Mouse (Mus musculus): ENCODE measurements at regions not wholly inside any gene's neighbourhood (a gene's known extent, or its start where the extent isn't known, plus 50 kb on each side); places are given as distances from the start of the nearest gene placed in this dataset.

DNA sequence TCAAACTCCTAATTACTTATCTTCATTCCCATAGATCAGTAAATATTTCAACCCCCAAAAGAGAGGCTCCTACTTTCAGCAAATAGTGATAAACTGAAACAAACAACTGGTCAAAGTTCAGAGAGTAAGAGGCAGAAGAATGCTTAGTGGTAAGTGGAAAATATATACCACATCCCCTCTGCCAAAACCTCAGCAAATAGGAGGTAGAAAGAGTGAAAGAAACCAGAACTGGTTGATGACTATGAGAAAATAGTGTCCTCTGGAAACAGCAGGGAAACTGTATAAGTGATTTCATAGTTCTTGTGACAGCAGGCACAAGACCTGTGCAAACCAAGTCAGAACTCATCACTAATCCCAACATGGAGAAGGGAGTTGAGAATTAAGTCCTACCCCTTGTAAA is 980.8 kb upstream of the Cited2 start:
- DNase-seq (ENCODE audit: low read depth, low spot score) = no peak

DNA sequence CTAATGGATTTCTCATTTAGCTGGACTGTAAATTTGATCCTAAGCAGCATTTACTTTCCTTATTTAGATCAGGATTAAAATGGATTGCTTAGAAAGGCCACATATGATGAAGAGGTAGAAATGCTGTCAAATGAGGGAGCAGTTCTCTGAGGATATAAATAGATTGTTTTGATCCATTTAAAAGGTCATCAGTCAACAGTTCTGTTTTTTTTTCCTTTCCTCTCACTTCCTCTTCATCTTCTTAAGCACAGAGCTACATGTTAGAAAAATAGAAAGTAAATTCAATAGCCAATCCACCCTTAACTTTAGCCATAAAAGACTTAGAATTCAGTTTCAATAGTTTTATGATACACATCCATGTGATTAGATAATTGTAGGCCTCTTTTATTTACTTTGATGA is 971.5 kb upstream of the Cited2 start:
- no peak for DNase-seq (ENCODE audit: low read depth, low spot score)

- DNase-seq (ENCODE audit: low read depth, low spot score) = no peak
These were observed 933.3 kb upstream of the Cited2 start for GRCm38 (mm10) chr10:16789641-16790243.

DNA sequence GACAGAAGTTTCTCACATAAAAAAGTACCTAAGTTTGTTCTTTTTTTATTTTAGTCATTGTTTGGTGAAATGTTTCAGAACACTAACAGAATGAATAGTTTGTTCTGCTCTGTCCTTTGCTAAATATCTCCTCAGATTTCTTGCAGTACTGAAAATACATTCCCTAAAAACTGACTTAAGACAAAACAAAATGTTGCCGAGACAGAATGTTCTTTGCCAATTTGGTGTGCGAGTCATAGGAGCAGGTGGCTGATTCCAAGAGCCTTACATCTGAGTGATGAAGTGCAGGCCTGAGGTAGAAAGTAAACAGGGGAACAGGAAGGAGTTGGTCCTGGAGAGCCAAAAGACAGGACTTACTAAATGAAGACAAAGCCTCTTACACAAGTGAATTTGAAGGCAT is 919.0 kb upstream of the Cited2 start:
- DNase-seq (ENCODE audit: low read depth, low spot score) = no peak

DNA sequence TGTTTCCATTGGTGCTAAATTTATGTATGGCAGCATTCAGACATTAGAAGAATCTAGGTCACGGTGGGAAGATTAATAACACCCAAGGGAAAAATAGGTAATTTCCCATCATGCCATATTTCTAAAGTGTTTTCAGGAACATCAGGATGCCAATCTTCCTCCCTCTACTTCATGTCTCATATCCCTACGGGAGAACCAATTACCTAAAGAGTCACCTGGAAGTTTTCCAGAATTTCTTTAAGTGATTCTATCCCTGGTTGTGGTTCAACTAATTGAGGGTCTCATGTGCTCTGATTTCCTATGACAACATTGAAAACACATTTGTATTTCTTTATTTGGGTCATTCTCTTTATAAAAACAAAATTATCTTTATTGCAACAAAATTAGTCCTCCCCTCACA is 912.3 kb upstream of the Cited2 start:
- no peak for DNase-seq (ENCODE audit: low read depth, low spot score)

- no peak for DNase-seq (ENCODE audit: low read depth, low spot score)
These were observed 909.0 kb upstream of the Cited2 start for GRCm38 (mm10) chr10:16814013-16814412.

DNA sequence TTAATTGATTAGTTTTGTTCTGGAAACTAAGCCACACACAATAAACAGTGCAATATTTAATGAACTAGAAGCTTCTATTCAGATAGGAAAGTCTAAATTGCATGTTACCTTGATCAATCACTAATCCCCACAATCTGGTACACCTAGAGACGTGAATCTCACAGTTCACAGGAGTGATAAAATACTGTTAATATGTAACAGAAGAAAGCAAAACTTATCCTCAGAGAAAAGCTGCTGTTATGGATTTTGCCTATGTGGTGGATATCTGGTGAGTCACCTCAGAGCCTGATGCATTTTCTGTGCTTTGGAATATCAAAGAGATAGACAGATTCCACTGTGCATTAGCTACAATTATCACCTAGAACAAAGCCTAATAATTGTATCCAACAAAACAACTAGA is 861.5 kb upstream of the Cited2 start:
- no peak for DNase-seq (ENCODE audit: low read depth, low spot score)

DNA sequence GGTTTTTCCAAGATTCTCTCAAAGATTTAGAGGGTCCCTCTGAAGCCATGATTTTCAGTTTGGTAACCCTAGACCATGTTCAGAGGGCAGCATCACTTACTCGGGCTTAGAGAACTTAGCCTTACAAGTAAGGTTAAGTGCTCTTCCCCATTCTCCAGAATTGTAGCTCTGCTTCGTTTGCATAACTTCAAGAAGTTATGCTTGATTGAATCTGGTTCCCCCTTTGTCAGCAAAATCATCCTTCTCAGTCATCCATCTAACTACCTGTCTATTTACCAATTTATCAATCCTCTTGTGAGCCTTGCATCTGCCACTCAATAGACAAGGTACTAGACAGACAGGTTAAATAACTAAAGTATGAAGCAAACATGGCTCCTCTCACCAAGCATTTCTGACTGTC is 856.1 kb upstream of the Cited2 start:
- no peak for DNase-seq (ENCODE audit: low read depth, low spot score)

GRCm38 (mm10) chr10:16874131-16874530 is 848.9 kb upstream of the Cited2 start:
- no peak for DNase-seq (ENCODE audit: low read depth, low spot score)

- no peak for DNase-seq (ENCODE audit: low read depth, low spot score)
These were observed 844.8 kb upstream of the Cited2 start for GRCm38 (mm10) chr10:16878197-16878596.

- no peak for DNase-seq (ENCODE audit: low read depth, low spot score)
These were observed 829.7 kb upstream of the Cited2 start for GRCm38 (mm10) chr10:16893316-16893715.

- no peak for DNase-seq (ENCODE audit: low read depth, low spot score)
These were observed 827.7 kb upstream of the Cited2 start for GRCm38 (mm10) chr10:16895332-16895731.

DNA sequence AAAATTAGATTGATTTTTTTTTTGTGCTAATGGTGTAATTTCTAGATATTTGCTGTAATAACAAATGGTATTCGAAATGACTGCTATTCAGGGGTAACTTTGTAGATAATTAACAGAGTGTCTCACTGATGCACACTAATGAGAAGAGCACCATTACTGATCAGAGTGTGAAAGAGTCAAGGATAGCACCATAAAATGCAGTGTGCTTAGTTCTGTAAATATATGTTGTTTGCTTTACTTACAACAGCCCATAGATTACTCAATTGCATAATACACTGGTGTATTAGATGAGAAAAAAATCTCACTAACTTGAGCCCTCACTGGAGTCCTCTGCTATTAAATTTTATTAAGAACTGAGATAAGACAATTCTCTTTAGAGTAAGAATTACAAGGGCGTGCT is 800.1 kb upstream of the Cited2 start:
- DNase-seq (ENCODE audit: low read depth, low spot score) = no peak

DNA sequence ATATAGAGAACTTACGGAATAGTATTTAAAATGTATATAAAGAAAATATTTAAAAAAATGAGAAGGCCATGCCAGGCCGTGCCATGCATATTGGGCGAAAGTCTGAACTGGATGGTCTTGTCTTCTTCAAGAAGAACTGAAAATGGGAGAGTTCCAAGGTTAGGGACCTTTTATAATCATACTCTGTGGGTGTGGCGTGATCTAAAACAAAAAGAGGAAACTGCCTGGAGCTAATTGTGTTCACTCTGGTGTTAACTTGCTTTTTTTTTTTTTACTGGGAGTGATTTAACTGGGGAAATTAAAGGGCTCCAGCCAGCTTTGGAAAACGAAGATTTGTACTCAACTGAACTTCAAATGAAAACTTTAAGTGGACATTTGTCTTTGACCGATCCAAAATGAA is 799.2 kb upstream of the Cited2 start:
- no peak for DNase-seq (ENCODE audit: low read depth, low spot score)

DNA sequence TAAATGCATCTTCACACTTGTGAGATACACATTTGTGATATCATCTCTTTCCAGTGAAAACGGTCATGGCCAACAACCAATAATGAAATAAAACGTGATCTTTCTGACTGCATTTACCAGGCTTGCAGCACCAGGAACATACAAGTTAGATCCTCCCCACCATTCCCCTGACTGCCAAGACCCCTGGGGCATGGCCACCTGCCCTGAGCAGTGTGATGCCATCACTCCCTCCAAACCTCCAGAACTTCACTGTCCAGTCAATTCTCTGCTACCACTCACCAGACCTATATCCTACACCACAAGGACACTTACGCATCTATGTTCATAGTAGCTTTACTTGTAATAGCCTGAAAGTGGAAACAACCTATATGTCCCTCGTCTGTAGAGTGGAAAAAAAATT is 785.3 kb upstream of the Cited2 start:
- DNase-seq (ENCODE audit: low read depth, low spot score) = no peak

DNA sequence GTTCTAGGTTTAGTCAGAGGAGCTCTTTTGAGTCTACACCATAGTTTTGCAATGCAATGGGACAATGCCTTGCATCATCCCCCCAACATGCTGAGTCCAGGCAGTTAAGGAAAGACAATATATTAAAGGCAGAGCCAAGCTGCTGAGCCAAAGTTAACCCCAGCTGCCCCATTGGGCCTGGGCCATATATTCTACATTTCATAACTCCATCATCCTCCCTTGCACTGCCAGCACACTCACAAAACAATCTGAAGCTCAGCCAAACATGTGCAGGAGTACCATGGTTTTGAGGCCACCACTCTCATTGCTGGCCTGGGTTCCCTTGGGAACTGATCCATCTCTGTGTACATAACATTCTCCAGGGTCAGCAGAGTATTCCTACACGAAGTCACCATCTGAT is 771.4 kb upstream of the Cited2 start:
- DNase-seq (ENCODE audit: low read depth, low spot score) = no peak

- DNase-seq (ENCODE audit: low read depth, low spot score) = no peak
These were observed 762.0 kb upstream of the Cited2 start for GRCm38 (mm10) chr10:16960971-16961370.

DNA sequence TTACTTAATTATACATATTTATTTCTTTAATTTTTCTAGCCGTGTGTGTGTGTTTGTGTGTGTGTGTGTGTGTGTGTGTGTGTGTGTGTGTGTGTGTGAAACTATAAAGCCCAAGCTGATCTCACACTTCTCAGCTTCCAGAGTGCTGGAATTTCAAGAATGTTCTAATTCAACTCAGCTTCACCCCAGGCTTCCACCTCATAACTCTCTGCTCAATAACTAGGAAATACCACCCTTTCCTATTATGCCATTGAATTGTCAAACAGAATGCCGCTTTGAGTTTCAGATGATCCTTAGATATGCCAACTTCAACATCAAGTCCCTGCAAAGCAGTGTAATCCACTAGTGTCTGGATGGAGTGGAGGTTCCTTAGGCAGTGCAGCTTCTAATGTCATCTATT is 760.6 kb upstream of the Cited2 start:
- DNase-seq (ENCODE audit: low read depth, low spot score) = no peak

DNA sequence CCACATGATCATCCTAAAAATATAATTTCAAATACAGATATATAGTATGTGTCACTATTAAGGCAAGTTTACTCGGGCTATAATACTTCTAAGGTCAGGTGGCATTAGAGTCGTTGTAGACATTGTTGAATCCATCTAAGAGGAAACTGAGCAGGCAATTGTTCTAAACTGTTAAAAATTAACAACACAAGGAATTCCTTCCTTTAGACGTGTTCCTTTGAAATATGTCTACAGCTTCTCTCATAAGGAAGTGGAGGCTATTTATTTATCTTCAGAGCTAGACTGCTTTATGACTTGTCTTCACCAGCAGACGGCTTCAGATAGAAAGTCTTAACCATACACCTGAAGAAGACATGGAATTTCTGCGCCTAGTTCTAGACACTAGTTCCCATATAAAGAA is 744.2 kb upstream of the Cited2 start:
- DNase-seq (ENCODE audit: low read depth, low spot score) = no peak

- DNase-seq (ENCODE audit: low read depth, low spot score) = no peak
These were observed 732.8 kb upstream of the Cited2 start for GRCm38 (mm10) chr10:16990227-16990626.

DNA sequence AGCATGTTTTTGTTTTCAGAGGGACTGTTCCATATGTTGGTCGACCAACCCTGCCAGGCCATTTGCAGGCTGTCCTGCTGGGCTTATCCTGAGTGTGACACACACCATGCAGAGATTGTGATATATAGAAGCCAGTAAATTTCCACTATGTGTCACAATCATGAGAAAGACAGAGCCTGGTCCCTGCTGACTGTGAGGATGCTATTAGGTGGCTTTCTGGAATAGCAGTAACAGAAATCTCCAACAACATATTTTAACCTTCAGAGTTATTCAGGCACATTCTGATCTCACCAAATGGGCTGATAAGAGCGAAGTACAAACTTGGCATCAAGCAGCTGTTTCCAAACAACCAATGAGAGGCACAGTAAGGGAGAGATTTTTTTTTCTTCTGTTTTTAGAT is 729.2 kb upstream of the Cited2 start:
- no peak for DNase-seq (ENCODE audit: low read depth, low spot score)

DNA sequence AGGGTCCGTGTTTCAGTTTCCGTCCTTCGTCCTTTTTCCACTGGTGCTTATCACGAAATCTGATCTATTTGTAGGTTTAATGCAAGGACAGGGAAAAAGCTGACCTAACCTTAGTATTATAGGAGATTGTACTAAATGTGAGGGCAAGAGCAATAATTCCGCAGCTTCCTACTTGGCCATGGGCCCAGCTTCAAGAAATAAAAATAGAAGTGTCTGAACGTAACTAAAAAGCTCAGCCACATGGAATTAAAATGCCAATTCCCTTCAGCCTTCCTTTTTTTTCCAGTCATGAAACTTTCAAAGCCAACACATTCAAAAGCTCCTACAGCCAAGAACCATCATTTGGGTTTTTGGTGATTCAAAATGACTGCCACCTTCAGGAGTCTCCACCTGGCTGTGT is 728.5 kb upstream of the Cited2 start:
- no peak for DNase-seq (ENCODE audit: low read depth, low spot score)

GRCm38 (mm10) chr10:16995010-16995409 is 728.0 kb upstream of the Cited2 start:
- DNase-seq (ENCODE audit: low read depth, low spot score) = no peak

- no peak for DNase-seq (ENCODE audit: low read depth, low spot score)
These were observed 726.1 kb upstream of the Cited2 start for GRCm38 (mm10) chr10:16996820-16997466.

All from retina, adult 2 months (tissue).